Mouse (Mus musculus) hindbrain, embryonic 14.5 days (tissue): ENCODE measurements around the gene Mrpl22. TPM values are rescaled to one million over a fixed set of nuclear protein-coding genes. Genes with fewer than 3 reads are reported as not detected.

Experiments
- ATAC-seq: fragments of 200-750 bp; cut with Nextera tagmentation; 2 replicates; pipeline ENCODE4 v1.8.0; 2017; ENCODE audit warnings: moderate number of reproducible peaks, mild to moderate bottlenecking, moderate TSS enrichment, moderate library complexity; ENCODE audit not compliant: low FRiP score
- DNase-seq: peaks from one replicate; pipeline ENCODE4 v3.0.0-alpha.2; 2015; ENCODE audit warnings: low spot score
- H3K27ac ChIP-seq: fragments of 300-500 bp; sonication (generic); 2 replicates; pipeline ENCODE4 v1.5.1; 2014; ENCODE audit warnings: mild to moderate bottlenecking, moderate library complexity
- H3K27me3 ChIP-seq: fragments of 300-500 bp; sonication (generic); 2 replicates; pipeline ENCODE4 v1.6.1; 2014; ENCODE audit warnings: mild to moderate bottlenecking, low read length, mixed read lengths; ENCODE audit not compliant: control insufficient read depth, insufficient read depth
- H3K36me3 ChIP-seq: fragments of 300-500 bp; sonication (generic); replicated peaks from 2 replicates; pipeline ENCODE4 v1.6.1; 2014; ENCODE audit not compliant: control insufficient read depth, insufficient read depth
- H3K4me1 ChIP-seq: fragments of 300-500 bp; sonication (generic); replicated peaks from 2 replicates; pipeline ENCODE4 v1.6.1; 2014; ENCODE audit warnings: antibody characterized with exemption, low read length, mixed read lengths; ENCODE audit not compliant: control insufficient read depth, insufficient read depth
- H3K4me2 ChIP-seq: fragments of 300-500 bp; sonication (generic); replicated peaks from 2 replicates; pipeline ENCODE4 v1.6.1; 2014; ENCODE audit warnings: mild to moderate bottlenecking, moderate library complexity
- H3K4me3 ChIP-seq: fragments of 300-500 bp; sonication (generic); replicated peaks from 2 replicates; pipeline ENCODE4 v1.5.1; 2014; ENCODE audit warnings: mild to moderate bottlenecking, low read length
- H3K9ac ChIP-seq: fragments of 300-500 bp; sonication (generic); 2 replicates; pipeline ENCODE4 v1.6.1; 2014
- H3K9me3 ChIP-seq: fragments of 300-500 bp; sonication (generic); 2 replicates; pipeline ENCODE4 v1.6.1; 2016; ENCODE audit warnings: low read length; ENCODE audit not compliant: control insufficient read depth
- WGBS: fragments of 180-500 bp; shearing (Covaris S2); extraction: QIAGEN DNeasy Blood & Tissue Kit; methylation state at CpG from one replicate; pipeline ENCODE4 v1.1.7; 2014; 5-methylcytosine and 5-hydroxymethylcytosine counted together
- polyA plus RNA-seq: library from polyadenylated mRNA; unstranded; fragments of >200 nt; fragmentation: Nextera tagmentation; extraction: Ambion mirVana; gene quantifications from 2 replicates; pipeline ENCODE4 v1.2.1, GENCODE M21; 2014

Gene Mrpl22
- polyA plus RNA-seq, 1 experiment from 2014 or later: 98.4 TPM

DNA sequence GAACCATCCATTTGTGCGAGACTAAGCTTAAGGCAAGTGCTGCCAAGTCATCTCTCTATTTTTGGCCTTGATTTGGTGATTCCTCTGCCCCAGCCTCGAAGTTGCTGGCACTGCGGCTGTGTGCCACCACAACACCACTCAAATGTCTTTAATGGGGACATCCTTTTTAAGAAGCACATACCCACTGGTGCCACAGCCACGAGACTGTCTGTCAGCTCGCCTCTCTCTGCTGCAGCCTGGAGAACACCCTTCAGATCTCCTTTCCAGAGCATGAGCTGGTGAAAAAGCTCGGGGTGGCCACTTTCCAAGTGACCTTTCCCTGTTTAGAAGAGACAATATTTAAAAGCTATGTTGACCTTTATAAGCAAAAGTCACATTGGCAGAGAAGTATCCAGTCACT, 34.8 kb upstream of the Mrpl22 start:
- H3K36me3 ChIP-seq: peaks cover 96% of the 10 kb centered on the region
- H3K9me3 ChIP-seq: no peaks in the 10 kb centered on the region
- no peak overlapping the region for H3K27ac ChIP-seq
- H3K9ac ChIP-seq: no peak overlapping the region
- no peak overlapping the region for H3K4me3 ChIP-seq
- no peak overlapping the region for H3K4me2 ChIP-seq
- ATAC-seq (no peak), DNase-seq (no peak)
- H3K4me1 ChIP-seq: no peaks in the 10 kb centered on the region
- no peaks in the 10 kb centered on the region for H3K27me3 ChIP-seq
- 93% methylated on average over 6 of the region's 6 CpGs for WGBS

DNA sequence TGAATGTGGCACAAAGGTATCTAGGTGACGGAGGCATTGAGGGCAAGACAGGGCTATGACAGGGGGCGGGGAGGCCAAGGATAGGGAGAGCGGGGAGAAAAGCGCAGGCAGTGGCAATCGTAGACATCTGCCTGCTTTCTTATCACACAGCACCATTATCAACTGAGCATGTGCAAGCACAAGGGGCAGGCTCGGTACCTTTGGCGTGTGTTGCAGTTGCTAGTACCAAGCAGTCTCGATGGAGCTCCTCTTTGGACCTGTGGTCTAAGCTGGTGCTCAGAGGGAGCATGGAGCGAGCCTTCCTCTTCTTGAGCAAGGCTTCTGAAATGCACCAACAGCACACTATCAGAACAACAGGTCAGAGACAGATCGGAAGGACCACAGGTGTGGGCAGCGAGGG, 32.6 kb upstream of the Mrpl22 start:
- Histone ChIP-seq H3K36me3 (peaks cover 92% of the 10 kb centered on the region), H3K9ac (no peak overlapping the region), H3K27me3 (no peaks in the 10 kb centered on the region), H3K27ac (no peak overlapping the region), H3K4me1 (no peaks in the 10 kb centered on the region), H3K4me2 (no peak overlapping the region), H3K4me3 (no peak overlapping the region), H3K9me3 (no peaks in the 10 kb centered on the region)
- ATAC-seq: no peak
- 63% methylated on average over 11 of the region's 11 CpGs for WGBS
- DNase-seq: no peak

GRCm38 (mm10) chr11:58139466-58139865, 32.0 kb upstream of the Mrpl22 start:
- H3K9me3 ChIP-seq: no peaks in the 10 kb centered on the region
- H3K4me2 ChIP-seq: no peak overlapping the region
- ATAC-seq (no peak), DNase-seq (no peak)
- H3K9ac ChIP-seq: no peak overlapping the region
- no peak overlapping the region for H3K27ac ChIP-seq
- no peaks in the 10 kb centered on the region for H3K27me3 ChIP-seq
- peaks cover 92% of the 10 kb centered on the region for H3K36me3 ChIP-seq
- 82% methylated on average over 3 of the region's 3 CpGs for WGBS
- H3K4me3 ChIP-seq: no peak overlapping the region
- H3K4me1 ChIP-seq: no peaks in the 10 kb centered on the region

DNA sequence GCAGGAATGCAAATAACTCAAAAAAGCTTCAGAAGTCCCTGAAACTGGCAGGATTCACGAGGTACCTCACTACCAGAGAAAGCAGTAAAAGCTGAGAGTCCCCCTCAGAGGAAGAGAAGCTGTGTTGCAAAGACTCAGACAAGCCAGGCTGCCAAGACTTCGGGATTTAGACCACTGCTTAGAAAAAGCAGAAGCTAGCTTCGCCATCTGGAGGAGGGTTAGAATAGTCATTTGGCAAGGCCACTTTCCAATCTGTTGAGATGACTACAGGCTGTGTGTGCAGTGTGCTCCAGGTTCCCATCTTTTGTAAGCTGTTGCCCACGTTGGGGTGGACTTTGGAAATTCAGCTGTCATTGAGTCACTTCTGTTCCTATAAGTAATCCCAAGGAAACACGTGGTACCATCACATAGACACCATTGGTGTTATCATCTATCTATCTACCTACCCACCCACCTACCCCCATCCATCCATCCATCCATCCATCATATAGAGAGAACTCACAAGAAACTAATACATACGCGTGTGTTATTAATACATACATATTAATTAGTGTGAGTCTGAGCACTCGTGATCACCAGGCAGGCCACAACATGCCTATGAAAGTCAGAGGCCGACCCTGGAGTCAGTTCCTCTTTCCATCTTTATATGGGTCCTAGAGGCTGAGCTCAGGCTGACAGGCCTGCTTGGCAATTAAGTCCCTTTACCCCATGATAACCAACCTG, 27.6 kb upstream of the Mrpl22 start:
- ATAC-seq (no peak), DNase-seq (no peak)
- H3K9ac ChIP-seq: no peak overlapping the region
- H3K36me3 ChIP-seq: peaks cover 94% of the 10 kb centered on the region
- H3K4me3 ChIP-seq: no peak overlapping the region
- H3K27me3 ChIP-seq: no peaks in the 10 kb centered on the region
- no peak overlapping the region for H3K4me2 ChIP-seq
- no peak overlapping the region for H3K27ac ChIP-seq
- WGBS: 92% methylated on average over 9 of the region's 9 CpGs
- H3K4me1 ChIP-seq: no peaks in the 10 kb centered on the region
- no peaks in the 10 kb centered on the region for H3K9me3 ChIP-seq

- DNase-seq: no peak
- peaks cover 92% of the 10 kb centered on the region for H3K36me3 ChIP-seq
- ATAC-seq: no peak
- H3K4me1 ChIP-seq: no peaks in the 10 kb centered on the region
- no peak overlapping the region for H3K27ac ChIP-seq
- no peak overlapping the region for H3K4me3 ChIP-seq
- 77% methylated on average over 5 of the region's 5 CpGs for WGBS
- no peak overlapping the region for H3K9ac ChIP-seq
- H3K27me3 ChIP-seq: no peaks in the 10 kb centered on the region
- no peak overlapping the region for H3K4me2 ChIP-seq
- no peaks in the 10 kb centered on the region for H3K9me3 ChIP-seq
Measured at GRCm38 (mm10) chr11:58146241-58146640, 25.2 kb upstream of the Mrpl22 start.

DNA sequence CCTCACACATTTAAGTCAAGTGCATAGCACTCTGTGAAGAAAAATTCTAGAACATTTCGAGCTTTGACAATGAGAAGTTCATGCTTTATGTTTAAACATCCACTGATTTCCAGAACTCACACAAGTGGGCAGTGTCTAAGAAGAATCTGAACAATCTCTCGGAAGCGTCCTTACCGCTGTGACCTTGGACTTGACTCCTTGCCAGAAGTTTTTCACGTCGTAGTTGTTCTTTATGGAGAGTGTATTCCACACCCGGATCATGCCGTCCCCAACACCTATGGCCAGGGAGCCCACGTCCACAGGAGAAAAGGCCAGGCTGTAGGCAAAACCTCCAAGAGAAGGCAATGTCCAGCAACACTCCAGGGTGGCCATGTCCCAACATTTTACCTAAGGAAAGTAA, 16.0 kb upstream of the Mrpl22 start:
- H3K9ac ChIP-seq: no peak overlapping the region
- no peaks in the 10 kb centered on the region for H3K4me1 ChIP-seq
- H3K4me2 ChIP-seq: no peak overlapping the region
- DNase-seq: no peak
- H3K36me3 ChIP-seq: peaks cover 76% of the 10 kb centered on the region
- no peaks in the 10 kb centered on the region for H3K27me3 ChIP-seq
- no peak overlapping the region for H3K4me3 ChIP-seq
- no peaks in the 10 kb centered on the region for H3K9me3 ChIP-seq
- no peak overlapping the region for H3K27ac ChIP-seq
- 94% methylated on average over 9 of the region's 9 CpGs for WGBS
- ATAC-seq: no peak

GRCm38 (mm10) chr11:58156871-58157270, 14.6 kb upstream of the Mrpl22 start:
- WGBS: 92% methylated on average over 3 of the region's 3 CpGs
- Histone ChIP-seq H3K9ac (no peak overlapping the region), H3K27me3 (no peaks in the 10 kb centered on the region), H3K4me1 (no peaks in the 10 kb centered on the region), H3K4me2 (no peak overlapping the region), H3K27ac (no peak overlapping the region), H3K4me3 (no peak overlapping the region), H3K9me3 (no peaks in the 10 kb centered on the region), H3K36me3 (peaks cover 71% of the 10 kb centered on the region)
- ATAC-seq (no peak), DNase-seq (no peak)

GRCm38 (mm10) chr11:58165072-58165471, 6.4 kb upstream of the Mrpl22 start:
- no peak overlapping the region for H3K27ac ChIP-seq
- H3K9me3 ChIP-seq: no peaks in the 10 kb centered on the region
- peaks cover 6% of the 10 kb centered on the region for H3K4me1 ChIP-seq
- ATAC-seq (no peak), DNase-seq (no peak)
- H3K9ac ChIP-seq: no peak overlapping the region
- H3K36me3 ChIP-seq: peaks cover 48% of the 10 kb centered on the region
- no peaks in the 10 kb centered on the region for H3K27me3 ChIP-seq
- WGBS: 96% methylated on average over 2 of the region's 2 CpGs
- no peak overlapping the region for H3K4me2 ChIP-seq
- H3K4me3 ChIP-seq: no peak overlapping the region

DNA sequence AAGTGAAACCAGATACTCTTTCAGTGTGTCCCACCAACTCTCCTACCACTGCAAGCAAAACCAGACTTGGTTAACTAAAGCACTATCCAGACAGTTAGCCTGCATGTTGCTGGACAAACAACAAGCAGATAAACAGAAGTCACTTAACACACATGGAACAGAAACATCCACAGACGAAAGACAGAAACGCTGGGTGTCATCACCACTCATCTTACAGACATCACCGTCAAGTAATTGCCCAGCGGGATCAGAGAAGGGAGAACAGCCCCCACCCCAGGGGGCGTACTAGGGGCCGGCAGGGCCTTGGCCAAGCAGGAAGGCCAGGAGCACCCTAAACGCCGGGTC, 3.7 kb upstream of the Mrpl22 start:
- Histone ChIP-seq H3K4me1 (peaks cover 15% of the 10 kb centered on the region), H3K4me2 (peak overlapping the region; percentile 57), H3K9me3 (no peaks in the 10 kb centered on the region), H3K9ac (peak overlapping the region; percentile 77), H3K4me3 (peak overlapping the region; percentile 82), H3K27ac (no peak overlapping the region), H3K36me3 (peaks cover 30% of the 10 kb centered on the region), H3K27me3 (no peaks in the 10 kb centered on the region)
- ATAC-seq: no peak
- DNase-seq: no peak
- 2% methylated on average over 8 of the region's 8 CpGs for WGBS
